Mouse (Mus musculus) CD4-positive naive resting alpha-beta T cell, adult 57 days (primary cell): ENCODE data around the gene Tep1. TPM values are rescaled to one million over a fixed set of nuclear protein-coding genes. Genes with fewer than 3 reads are reported as not detected.

Experiments
- total RNA-seq: library from RNA; stranded (reverse); gene quantifications from one replicate; pipeline ENCODE4 v1.2.4, GENCODE M21; 2023

The Tep1 gene
- 34.1 TPM for total RNA-seq

DNA sequence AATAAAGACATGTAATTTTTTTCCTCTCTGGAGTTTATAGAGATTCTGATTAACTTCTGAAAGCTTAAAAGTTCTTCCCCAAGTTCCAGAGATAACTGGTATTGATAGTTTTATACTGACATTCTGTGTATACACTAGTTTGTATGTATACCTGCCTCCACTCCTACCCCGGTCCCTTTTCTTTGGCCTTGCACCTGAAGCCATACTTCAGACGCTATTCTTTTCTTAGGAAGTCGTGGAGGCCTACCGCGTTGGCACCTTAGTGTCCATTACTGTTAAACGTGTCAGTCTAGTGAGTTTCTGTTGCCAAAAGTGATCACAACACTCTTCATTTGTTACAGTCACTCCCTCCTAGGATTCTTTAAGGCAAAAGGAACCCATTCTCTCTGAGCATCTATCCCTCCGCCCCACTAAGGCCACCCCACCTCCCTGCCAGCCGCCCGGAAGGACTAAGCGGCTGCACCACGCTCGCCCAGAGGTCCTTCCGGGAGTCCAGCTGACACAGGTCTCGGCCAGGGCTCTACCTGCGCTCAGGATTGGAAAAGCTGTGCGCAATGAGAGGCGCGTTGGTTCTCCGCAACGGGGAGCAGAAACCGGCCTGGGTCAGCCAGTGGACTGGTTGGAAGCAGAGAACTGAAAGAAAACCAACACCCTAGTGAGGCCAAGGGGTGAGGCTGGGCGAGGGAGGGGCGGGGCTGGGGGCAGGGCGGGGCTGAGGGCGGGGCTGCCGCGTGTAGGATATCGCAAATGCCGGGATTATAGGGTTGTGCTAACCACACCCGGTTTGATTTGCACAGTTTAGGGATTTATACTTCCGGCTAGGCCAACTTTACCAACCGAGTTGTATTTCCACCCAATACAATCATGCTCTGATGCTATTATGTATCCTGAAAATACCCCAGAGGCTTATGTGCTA lies at the start of gene Tep1:
TSS of gene Tep1 (minus strand) at position 672 of the 916 bp plus-strand sequence.

DNA sequence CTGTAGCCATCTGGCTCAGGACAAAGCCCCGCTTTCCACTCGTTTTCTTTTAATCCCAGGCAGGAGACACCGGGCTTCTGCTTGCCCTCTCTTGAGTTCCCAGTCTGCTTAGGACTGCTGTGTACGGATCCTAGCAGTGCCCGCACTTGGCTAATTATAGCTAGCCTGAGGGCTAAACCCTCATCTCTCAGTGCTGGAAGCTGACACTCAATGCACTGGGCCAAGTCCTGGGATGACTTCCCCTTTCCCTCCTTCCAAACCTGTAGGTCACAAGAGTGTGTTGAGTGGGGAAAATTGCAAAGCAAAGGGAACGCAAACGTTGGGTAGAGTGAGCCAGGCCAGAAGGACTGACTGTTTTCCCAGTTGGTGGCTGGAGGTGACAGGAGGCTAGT lies 27.0 kb upstream of the Tep1 start, which contains the start of gene Klhl33:
TSS of gene Klhl33 (minus strand) at position 134 of the 392 bp plus-strand sequence.

DNA sequence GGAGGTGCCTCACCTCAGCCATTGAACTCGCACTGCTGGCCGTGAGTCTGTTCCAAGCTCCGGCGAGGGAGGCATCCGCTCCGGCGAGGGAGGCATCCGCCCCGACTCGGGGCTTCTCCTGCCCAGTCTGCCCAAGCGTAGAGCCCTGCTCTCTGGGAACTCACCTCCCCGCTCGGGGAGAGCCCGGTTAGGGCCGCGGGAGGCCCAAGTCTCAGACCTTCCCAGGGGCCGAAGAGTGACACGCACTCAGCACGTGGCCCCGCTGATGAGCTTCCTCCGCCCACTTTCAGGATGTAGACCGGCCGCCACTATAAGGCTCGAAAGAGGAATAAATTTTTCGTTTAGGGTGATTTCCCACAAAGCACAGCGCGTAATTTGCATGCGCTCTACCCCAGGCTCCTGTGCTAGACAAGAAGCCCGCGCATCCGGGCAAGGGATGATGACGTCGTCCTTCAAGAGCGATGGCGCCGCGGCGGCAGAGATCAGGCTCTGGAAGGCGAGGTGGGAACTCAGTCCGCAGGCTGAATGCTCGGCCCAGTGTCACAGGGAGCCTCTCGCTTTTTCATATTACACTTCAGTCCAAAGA lies 62.8 kb downstream of the Tep1 start, which contains the start of the genes Ccnb1ip1 and Parp2:
TSS of gene Ccnb1ip1 (minus strand) at position 246 of the 586 bp plus-strand sequence.
TSS of gene Parp2 (plus strand) at position 355 of the 586 bp plus-strand sequence.

DNA sequence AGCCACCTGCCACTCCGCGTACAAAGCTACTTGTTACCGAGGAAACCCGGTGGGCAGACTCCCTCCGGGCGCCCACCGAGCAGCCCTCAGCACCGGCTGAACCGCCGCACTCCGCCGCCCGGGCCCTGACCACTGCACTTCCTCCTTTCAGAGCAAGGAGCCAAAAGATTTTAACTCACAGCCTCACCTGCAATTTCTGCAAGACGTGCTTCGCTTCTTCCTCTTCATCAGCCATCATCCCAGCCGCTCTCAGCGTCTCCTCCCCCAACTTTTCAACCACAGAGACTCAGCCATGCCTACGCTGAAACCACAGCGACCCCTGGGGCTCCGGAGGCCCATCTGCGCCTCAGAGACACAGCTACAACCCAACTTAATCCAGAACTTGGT lies 85.1 kb downstream of the Tep1 start, which contains the start of gene Ttc5:
TSS of gene Ttc5 (minus strand) at position 269 of the 387 bp plus-strand sequence.

Other genes starting within 250 kb of the Tep1 start
- not detected for gene Olfr745, start 231.2 kb downstream of the Tep1 start, total RNA-seq
- not detected for gene Olfr746, start 223.5 kb downstream of the Tep1 start, total RNA-seq
- not detected for gene Olfr747, start 177.4 kb downstream of the Tep1 start, total RNA-seq
- gene Olfr748, start 163.2 kb downstream of the Tep1 start, total RNA-seq: not detected
- not detected for gene Olfr749, start 125.5 kb downstream of the Tep1 start, total RNA-seq
- gene Ttc5, start 85.0 kb downstream of the Tep1 start, total RNA-seq: 79.6 TPM
- gene Ccnb1ip1, start 62.8 kb downstream of the Tep1 start, total RNA-seq: not detected
- gene Parp2, start 62.7 kb downstream of the Tep1 start, total RNA-seq: 44.2 TPM
- gene Klhl33, start 26.9 kb upstream of the Tep1 start, total RNA-seq: not detected
- gene Osgep, start 54.3 kb upstream of the Tep1 start, total RNA-seq: 40.7 TPM
- gene Apex1, start 54.4 kb upstream of the Tep1 start, total RNA-seq: 49.0 TPM
- gene Pip4p1, start 60.3 kb upstream of the Tep1 start, total RNA-seq: 104 TPM
- gene Pnp, start 60.5 kb upstream of the Tep1 start, total RNA-seq: 18.1 TPM
- gene Gm49342, start 74.0 kb upstream of the Tep1 start, total RNA-seq: 20.5 TPM
- gene Pnp2, start 85.4 kb upstream of the Tep1 start, total RNA-seq: 1.0 TPM
- gene Rnase10, start 137.2 kb upstream of the Tep1 start, total RNA-seq: not detected
- gene Rnase9, start 171.3 kb upstream of the Tep1 start, total RNA-seq: not detected
- gene Rnase11, start 179.6 kb upstream of the Tep1 start, total RNA-seq: not detected
- gene Rnase12, start 187.1 kb upstream of the Tep1 start, total RNA-seq: not detected
- gene Olfr750, start 203.9 kb upstream of the Tep1 start, total RNA-seq: not detected
- 2.4 TPM for gene Rnase4, start 220.5 kb upstream of the Tep1 start, total RNA-seq
- 2.6 TPM for gene Ang, start 220.6 kb upstream of the Tep1 start, total RNA-seq
- not detected for gene Eddm3b, start 243.9 kb upstream of the Tep1 start, total RNA-seq